Mouse (Mus musculus): ENCODE measurements around the gene Gm49333. TPM values are rescaled to one million over a fixed set of nuclear protein-coding genes. Genes with fewer than 3 reads are reported as not detected.

Gm49333 gene
- polyA plus RNA-seq, 1 experiment from 2014 or later = not detected

GRCm38 (mm10) chr16:20673706-20674303, 62.4 kb downstream of the Gm49333 start:
- ATAC-seq (ENCODE audit: low read depth) = no peak
- 3% methylated on average over 14 of the region's 14 CpGs for whole genome bisulfite sequencing

GRCm38 (mm10) chr16:20675213-20675612, 63.8 kb downstream of the Gm49333 start:
- Histone ChIP-seq H3K4me1 (replicated peaks; ENCODE audit: control insufficient read depth, insufficient read depth, low read length) (peaks cover 25% of the 10 kb centered on the region), H3K9me3 (ENCODE audit: control insufficient read depth, low read length) (no peaks in the 10 kb centered on the region), H3K27ac (ENCODE audit: low read length) (no peak overlapping the region), H3K27me3 (ENCODE audit: control insufficient read depth, insufficient read depth, low read depth, low read length) (no peaks in the 10 kb centered on the region), H3K4me2 (ENCODE audit: low read depth, low read length) (no peak overlapping the region), H3K4me3 (ENCODE audit: low read length) (no peak overlapping the region), H3K36me3 (ENCODE audit: control insufficient read depth, insufficient read depth, low read length) (peaks cover 39% of the 10 kb centered on the region), H3K9ac (ENCODE audit: low read length) (no peak overlapping the region)
- WGBS = 83% methylated on average over 6 of the region's 6 CpGs
- ATAC-seq (ENCODE audit: low read depth) = no peak

More at GRCm38 (mm10) chr16:20673706-20674303, 62.4 kb downstream of the Gm49333 start:
- H3K4me1 ChIP-seq (replicated peaks; ENCODE audit: control insufficient read depth, insufficient read depth, low read length) = peaks cover 25% of the 10 kb centered on the region
- peak overlapping the region; percentile 97 for H3K4me3 ChIP-seq (ENCODE audit: low read length)
- H3K36me3 ChIP-seq (ENCODE audit: control insufficient read depth, insufficient read depth, low read length) = peaks cover 26% of the 10 kb centered on the region
- H3K27ac ChIP-seq (ENCODE audit: low read length) = peak overlapping the region; percentile 95
- H3K4me2 ChIP-seq (ENCODE audit: low read depth, low read length) = peak overlapping the region; percentile 90
- H3K9me3 ChIP-seq (ENCODE audit: control insufficient read depth, low read length) = no peaks in the 10 kb centered on the region
- peak overlapping the region; percentile 95 for H3K9ac ChIP-seq (ENCODE audit: low read length)
- H3K27me3 ChIP-seq (ENCODE audit: control insufficient read depth, insufficient read depth, low read depth, low read length) = no peaks in the 10 kb centered on the region

- Histone ChIP-seq H3K9me3 (ENCODE audit: control insufficient read depth, low read length) (no peaks in the 10 kb centered on the region), H3K4me1 (replicated peaks; ENCODE audit: control insufficient read depth, insufficient read depth, low read length) (peaks cover 25% of the 10 kb centered on the region), H3K4me2 (ENCODE audit: low read depth, low read length) (no peak overlapping the region), H3K36me3 (ENCODE audit: control insufficient read depth, insufficient read depth, low read length) (peaks cover 51% of the 10 kb centered on the region), H3K4me3 (ENCODE audit: low read length) (no peak overlapping the region), H3K27ac (ENCODE audit: low read length) (no peak overlapping the region), H3K27me3 (ENCODE audit: control insufficient read depth, insufficient read depth, low read depth, low read length) (no peaks in the 10 kb centered on the region), H3K9ac (ENCODE audit: low read length) (no peak overlapping the region)
- WGBS = 69% methylated on average over 4 of the region's 4 CpGs
- ATAC-seq (ENCODE audit: low read depth) = no peak
Measured at GRCm38 (mm10) chr16:20676702-20677101, 65.3 kb downstream of the Gm49333 start.

DNA sequence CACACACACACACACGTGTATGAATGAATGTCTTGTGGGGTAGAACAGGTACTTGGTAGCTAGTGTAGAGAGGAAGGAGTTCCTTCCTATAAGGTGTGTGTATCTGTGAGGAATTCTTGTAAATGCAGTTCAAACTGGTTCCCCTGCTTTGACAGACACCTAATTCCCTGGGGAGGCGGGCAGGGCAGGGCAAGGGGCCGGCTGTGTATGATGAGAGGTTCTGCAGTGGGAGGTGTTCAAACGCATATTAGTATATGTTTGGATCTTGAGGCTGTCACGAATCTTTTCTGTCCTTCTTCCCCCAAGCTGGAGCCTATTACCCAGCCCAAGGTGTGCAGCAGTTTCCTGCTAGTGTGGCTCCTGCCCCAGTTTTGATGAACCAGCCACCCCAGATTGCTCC, 66.0 kb downstream of the Gm49333 start:
- Histone ChIP-seq H3K27ac (ENCODE audit: low read length) (no peak overlapping the region), H3K9ac (ENCODE audit: low read length) (no peak overlapping the region), H3K36me3 (ENCODE audit: control insufficient read depth, insufficient read depth, low read length) (peaks cover 58% of the 10 kb centered on the region), H3K4me2 (ENCODE audit: low read depth, low read length) (no peak overlapping the region), H3K27me3 (ENCODE audit: control insufficient read depth, insufficient read depth, low read depth, low read length) (no peaks in the 10 kb centered on the region), H3K4me1 (replicated peaks; ENCODE audit: control insufficient read depth, insufficient read depth, low read length) (peaks cover 21% of the 10 kb centered on the region), H3K9me3 (ENCODE audit: control insufficient read depth, low read length) (no peaks in the 10 kb centered on the region), H3K4me3 (ENCODE audit: low read length) (no peak overlapping the region)
- WGBS = 70% methylated on average over 5 of the region's 5 CpGs
- no peak for ATAC-seq (ENCODE audit: low read depth)

DNA sequence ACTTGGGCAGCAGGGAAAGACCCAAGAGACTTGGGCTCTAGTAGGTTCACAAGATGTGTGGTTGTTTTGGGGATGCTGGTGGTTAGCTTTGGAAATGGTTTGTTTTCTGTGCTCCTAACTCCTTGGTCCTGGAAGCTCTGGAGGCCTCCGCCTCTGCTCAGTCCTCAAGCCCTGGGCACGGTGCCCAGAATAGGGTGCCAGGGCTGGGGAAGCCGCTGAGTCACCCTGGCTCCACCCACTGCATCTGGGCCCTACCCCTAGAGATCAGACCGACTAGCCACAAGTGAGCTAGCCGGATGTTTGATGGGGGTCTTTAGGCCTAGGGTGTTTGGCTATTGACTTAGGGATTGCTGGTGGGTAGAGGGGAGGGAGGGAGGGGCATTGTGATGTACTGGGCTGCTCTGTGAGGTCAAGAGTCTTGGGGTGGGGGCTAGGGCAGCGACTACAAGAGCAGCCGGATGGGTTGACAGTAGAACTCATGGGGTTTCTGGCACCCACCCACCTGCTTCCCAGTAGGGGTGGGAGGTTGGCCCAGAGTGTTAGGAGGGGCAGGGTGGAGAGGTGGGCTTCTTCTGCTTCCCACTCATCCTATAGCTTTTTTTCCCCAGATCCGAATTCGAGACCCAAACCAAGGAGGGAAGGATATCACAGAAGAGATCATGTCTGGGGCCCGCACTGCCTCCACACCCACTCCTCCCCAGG, 66.7 kb downstream of the Gm49333 start:
- 55% methylated on average over 10 of the region's 10 CpGs for WGBS
- H3K9ac ChIP-seq (ENCODE audit: low read length) = no peak overlapping the region
- peaks cover 21% of the 10 kb centered on the region for H3K4me1 ChIP-seq (replicated peaks; ENCODE audit: control insufficient read depth, insufficient read depth, low read length)

DNA sequence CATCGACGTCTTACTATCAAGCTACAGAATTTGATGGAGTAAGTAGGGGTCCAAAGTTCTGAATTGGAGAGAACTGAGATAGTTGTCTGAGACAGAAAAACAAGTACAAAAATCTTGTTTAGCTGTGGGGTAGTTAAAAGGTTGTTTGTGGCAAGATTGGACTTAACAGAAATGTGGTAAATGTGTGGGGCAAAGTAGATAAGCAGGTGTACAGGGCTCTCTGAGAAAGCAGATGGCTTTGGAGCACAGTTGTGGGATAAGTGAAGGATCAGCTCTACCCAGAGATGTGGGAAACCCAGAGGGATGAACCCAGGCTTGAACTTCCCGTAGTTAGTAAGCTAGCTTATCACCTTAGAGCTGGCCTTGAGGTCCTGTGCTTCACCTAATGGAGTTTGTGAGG, 79.4 kb downstream of the Gm49333 start:
- WGBS = 85% methylated on average over 3 of the region's 3 CpGs
- H3K4me2 ChIP-seq (ENCODE audit: low read depth, low read length) = no peak overlapping the region
- no peak for ATAC-seq (ENCODE audit: low read depth)
- H3K4me3 ChIP-seq (ENCODE audit: low read length) = no peak overlapping the region
- H3K27me3 ChIP-seq (ENCODE audit: control insufficient read depth, insufficient read depth, low read depth, low read length) = no peaks in the 10 kb centered on the region
- H3K9ac ChIP-seq (ENCODE audit: low read length) = no peak overlapping the region
- no peaks in the 10 kb centered on the region for H3K9me3 ChIP-seq (ENCODE audit: control insufficient read depth, low read length)
- H3K36me3 ChIP-seq (ENCODE audit: control insufficient read depth, insufficient read depth, low read length) = peaks cover 59% of the 10 kb centered on the region
- H3K27ac ChIP-seq (ENCODE audit: low read length) = no peak overlapping the region
- peaks cover 19% of the 10 kb centered on the region for H3K4me1 ChIP-seq (replicated peaks; ENCODE audit: control insufficient read depth, insufficient read depth, low read length)

More for the DNA sequence above, 66.7 kb downstream of the Gm49333 start:
- peaks cover 64% of the 10 kb centered on the region for H3K36me3 ChIP-seq (ENCODE audit: control insufficient read depth, insufficient read depth, low read length)
- no peak overlapping the region for H3K4me3 ChIP-seq (ENCODE audit: low read length)
- H3K4me2 ChIP-seq (ENCODE audit: low read depth, low read length) = no peak overlapping the region
- peak; percentile 70 for ATAC-seq (ENCODE audit: low read depth)
- H3K9me3 ChIP-seq (ENCODE audit: control insufficient read depth, low read length) = no peaks in the 10 kb centered on the region
- no peaks in the 10 kb centered on the region for H3K27me3 ChIP-seq (ENCODE audit: control insufficient read depth, insufficient read depth, low read depth, low read length)
- no peak overlapping the region for H3K27ac ChIP-seq (ENCODE audit: low read length)

DNA sequence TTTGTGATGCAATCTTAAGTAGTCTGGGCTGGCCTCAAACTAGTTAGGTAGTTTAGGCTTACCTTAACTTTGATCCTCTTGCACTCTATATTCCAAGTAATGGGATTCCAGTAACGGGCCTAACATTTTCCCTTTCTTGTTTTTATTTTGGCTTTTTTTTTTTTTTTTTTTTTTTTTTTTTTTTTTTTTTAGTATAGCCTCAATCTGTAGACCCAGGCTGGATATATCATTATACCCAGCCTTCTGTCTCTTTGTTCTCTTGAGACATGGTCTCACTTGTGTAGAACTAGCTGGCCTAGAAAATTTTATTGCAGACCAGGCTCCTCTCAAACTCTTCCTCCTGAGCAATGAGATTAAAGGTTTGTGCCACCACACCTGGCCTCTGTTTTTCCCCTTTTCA, 80.2 kb downstream of the Gm49333 start:
- no peak overlapping the region for H3K27ac ChIP-seq (ENCODE audit: low read length)

DNA sequence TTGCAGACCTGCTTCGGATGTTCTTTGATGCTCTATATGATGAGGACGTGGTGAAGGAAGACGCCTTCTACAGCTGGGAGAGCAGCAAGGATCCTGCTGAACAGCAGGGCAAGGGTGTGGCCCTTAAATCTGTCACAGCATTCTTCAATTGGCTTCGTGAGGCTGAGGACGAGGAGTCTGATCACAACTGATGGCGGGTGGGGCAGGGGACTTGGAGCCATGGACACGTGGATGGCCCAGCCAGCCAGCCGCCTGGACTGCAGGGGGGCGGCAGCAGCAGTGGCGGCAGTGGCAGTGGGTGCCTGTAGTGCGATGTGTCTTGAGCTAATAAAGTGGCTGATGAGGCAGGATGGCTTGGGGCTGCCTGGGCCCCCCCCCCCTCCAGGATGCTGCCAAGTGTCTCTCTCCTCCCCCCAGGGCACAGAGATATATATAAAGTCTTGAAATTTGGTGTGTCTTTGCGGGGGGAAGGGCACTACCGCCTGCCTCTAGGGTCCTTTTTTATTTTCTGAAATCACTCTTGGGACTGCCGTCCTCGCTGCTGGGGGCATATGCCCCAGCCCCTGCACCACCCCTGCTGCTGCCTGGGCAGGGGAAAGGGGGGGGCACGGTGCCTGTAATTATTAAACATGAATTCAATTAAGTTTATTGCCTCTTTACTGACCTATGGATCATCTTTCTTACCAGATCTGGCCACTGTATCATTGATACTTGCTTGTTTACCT, 81.0 kb downstream of the Gm49333 start:
- no peaks in the 10 kb centered on the region; the same call in 1 of the 2 replicates for H3K27me3 ChIP-seq (ENCODE audit: control insufficient read depth, insufficient read depth, low read depth, low read length)
- H3K4me2 ChIP-seq (ENCODE audit: low read depth, low read length) = peak overlapping the region; percentile 77; the same call in 1 of the 2 replicates
- peaks cover 25% of the 10 kb centered on the region for H3K4me1 ChIP-seq (replicated peaks; ENCODE audit: control insufficient read depth, insufficient read depth, low read length)
- no peak overlapping the region for H3K27ac ChIP-seq (ENCODE audit: low read length)
- no peak for ATAC-seq (ENCODE audit: low read depth)
- WGBS = 47% methylated on average over 16 of the region's 16 CpGs
- no peak overlapping the region for H3K4me3 ChIP-seq (ENCODE audit: low read length)
- H3K9ac ChIP-seq (ENCODE audit: low read length) = no peak overlapping the region; the same call in 1 of the 2 replicates
- peaks cover 42% of the 10 kb centered on the region for H3K36me3 ChIP-seq (ENCODE audit: control insufficient read depth, insufficient read depth, low read length)
- no peaks in the 10 kb centered on the region for H3K9me3 ChIP-seq (ENCODE audit: control insufficient read depth, low read length)

More for the DNA sequence above, 80.2 kb downstream of the Gm49333 start:
- H3K27me3 ChIP-seq (ENCODE audit: control insufficient read depth, insufficient read depth, low read depth, low read length) = no peaks in the 10 kb centered on the region; the same call in 1 of the 2 replicates
- H3K4me2 ChIP-seq (ENCODE audit: low read depth, low read length) = no peak overlapping the region
- H3K36me3 ChIP-seq (ENCODE audit: control insufficient read depth, insufficient read depth, low read length) = peaks cover 50% of the 10 kb centered on the region
- H3K4me1 ChIP-seq (replicated peaks; ENCODE audit: control insufficient read depth, insufficient read depth, low read length) = peaks cover 25% of the 10 kb centered on the region
- H3K9ac ChIP-seq (ENCODE audit: low read length) = no peak overlapping the region
- no peak overlapping the region for H3K4me3 ChIP-seq (ENCODE audit: low read length)
- 58% methylated on average over 1 of the region's 1 CpGs for WGBS
- H3K9me3 ChIP-seq (ENCODE audit: control insufficient read depth, low read length) = no peaks in the 10 kb centered on the region
- no peak for ATAC-seq (ENCODE audit: low read depth)

- WGBS = under 1% methylated on average over 36 of the region's 37 CpGs
- H3K4me1 ChIP-seq (replicated peaks; ENCODE audit: control insufficient read depth, insufficient read depth, low read length) = peaks cover 25% of the 10 kb centered on the region
- H3K4me2 ChIP-seq (ENCODE audit: low read depth, low read length) = peak within 1 kb of the TSS; percentile 77
- peak within 1 kb of the TSS; percentile 73 for H3K9ac ChIP-seq (ENCODE audit: low read length)
- H3K27ac ChIP-seq (ENCODE audit: low read length) = peak within 1 kb of the TSS; percentile 71
- ATAC-seq (ENCODE audit: low read depth) = peak; percentile 96
- no peaks in the 10 kb centered on the region for H3K9me3 ChIP-seq (ENCODE audit: control insufficient read depth, low read length)
- peak within 1 kb of the TSS; percentile 61 for H3K4me3 ChIP-seq (ENCODE audit: low read length)
- H3K36me3 ChIP-seq (ENCODE audit: control insufficient read depth, insufficient read depth, low read length) = peaks cover 36% of the 10 kb centered on the region
- no peaks in the 10 kb centered on the region; the same call in 1 of the 2 replicates for H3K27me3 ChIP-seq (ENCODE audit: control insufficient read depth, insufficient read depth, low read depth, low read length)
Measured at GRCm38 (mm10) chr16:20693111-20693701, 81.8 kb downstream of the Gm49333 start, which contains the start of gene Fam131a. Gene Fam131a (plus strand): TSS chr16:20693241.

All from lung, embryonic 16.5 days (tissue).